Mouse (Mus musculus) testis, adult 2 months (tissue): ENCODE results near the gene Cisd1.

Source experiments
- CTCF ChIP-seq: fragments of 200-500 bp; IDR thresholded peaks from 2 replicates; pipeline ENCODE4 v1.5.1; 2012; ENCODE audit warnings: low read depth, mild to moderate bottlenecking, inconsistent platforms, low read length, moderate library complexity; ENCODE audit not compliant: control insufficient read depth, insufficient read depth, insufficient replicate concordance
- POLR2A ChIP-seq: fragments of 200-500 bp; IDR thresholded peaks from 2 replicates; pipeline ENCODE4 v1.6.1; 2012; ENCODE audit warnings: low read depth, mild to moderate bottlenecking, inconsistent platforms, low read length, moderate library complexity; ENCODE audit not compliant: control insufficient read depth

DNA sequence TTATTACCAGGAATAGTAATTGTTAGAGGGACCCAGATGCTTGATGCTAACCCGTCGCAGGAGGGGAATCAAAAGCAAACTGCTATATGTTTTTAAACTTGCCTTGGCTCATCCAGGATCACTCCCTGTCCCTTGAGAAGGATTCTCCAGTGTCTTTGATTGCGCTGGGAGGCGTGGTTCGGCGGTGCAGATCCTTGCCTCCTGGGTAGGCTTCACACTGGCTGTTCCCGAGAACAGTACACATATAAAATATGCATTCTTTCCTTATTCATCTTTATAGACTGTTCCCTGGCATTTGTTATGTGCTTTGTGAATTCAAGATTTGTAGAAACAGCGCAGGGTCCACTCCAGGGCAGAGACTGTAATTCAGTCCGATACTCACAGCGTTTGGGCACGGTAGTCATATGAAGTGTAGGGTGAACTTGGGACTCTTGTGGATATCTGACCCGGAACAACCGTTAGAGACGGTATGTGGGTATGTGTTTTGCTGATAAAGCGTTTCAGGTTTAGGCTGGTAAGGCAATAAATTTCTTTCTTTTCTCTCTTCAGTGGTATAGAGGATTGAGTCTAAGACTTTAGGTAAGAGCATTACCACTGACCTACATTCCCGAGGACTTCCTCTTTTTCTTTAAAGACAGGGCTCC, 4.0 kb upstream of the Cisd1 start:
- TF ChIP-seq POLR2A (no peak), CTCF (no peak)
